Mouse (Mus musculus): ENCODE data around the gene Gm11437. TPM values are rescaled to one million over a fixed set of nuclear protein-coding genes. Genes with fewer than 3 reads are reported as not detected.

Gm11437 gene
- polyA plus RNA-seq, 1 experiment, result not detected

DNA sequence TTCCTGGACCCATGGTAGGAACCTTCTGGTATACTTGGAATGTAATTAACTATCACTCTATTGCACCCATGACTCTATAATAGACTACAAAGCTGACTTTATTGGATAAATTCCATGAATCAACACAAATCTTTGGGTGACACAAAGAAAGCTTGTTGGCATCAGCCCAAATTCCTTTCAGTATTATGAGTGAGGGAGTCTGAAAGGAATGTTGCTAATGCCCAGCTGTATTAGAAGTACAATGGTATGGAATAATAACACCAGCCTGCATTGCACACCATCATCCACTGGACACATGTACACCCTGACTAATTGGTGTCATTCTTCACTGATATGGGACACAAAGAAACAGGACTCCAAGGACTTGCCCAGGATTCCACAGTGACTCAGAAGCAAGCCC, 66.1 kb downstream of the Gm11437 start:
- no peak for TF ChIP-seq CTCF (IDR thresholded peaks at IDR 0.05; ENCODE audit: control insufficient read depth, insufficient read depth, insufficient replicate concordance, low read depth, low read length)
- no peak for TF ChIP-seq POLR2A (IDR thresholded peaks at IDR 0.05; ENCODE audit: control insufficient read depth, low read depth, low read length)
- Histone ChIP-seq H3K4me3 (ENCODE audit: control insufficient read depth, low read depth, low read length) (no peak overlapping the region), H3K4me1 (ENCODE audit: control insufficient read depth, insufficient read depth, low read length) (no peaks in the 10 kb centered on the region), H3K27ac (ENCODE audit: control insufficient read depth, insufficient read depth, low read depth, low read length) (no peak overlapping the region), H3K36me3 (ENCODE audit: control insufficient read depth, insufficient read depth, low read length) (no peaks in the 10 kb centered on the region), H3K27me3 (ENCODE audit: control insufficient read depth, insufficient read depth, low read length) (no peaks in the 10 kb centered on the region)

Other genes starting within 250 kb of the Gm11437 start
- gene Ddx52, start 225.4 kb downstream of the Gm11437 start, polyA plus RNA-seq (2012; rRNA removed), result 5.4 and 6.7 TPM in 2 replicates
- 31.6 and 33.0 TPM in 2 replicates for gene Synrg, start 203.0 kb downstream of the Gm11437 start, polyA plus RNA-seq (2012; rRNA removed)
- gene Dusp14, start 98.2 kb downstream of the Gm11437 start, polyA plus RNA-seq (2012; rRNA removed), result 2.4 and 2.5 TPM in 2 replicates
- 3.5 and 4.2 TPM in 2 replicates for gene Tada2a, start 37.9 kb downstream of the Gm11437 start, polyA plus RNA-seq (2012; rRNA removed)
- gene Acaca, start 37.8 kb downstream of the Gm11437 start, polyA plus RNA-seq (2012; rRNA removed), result 10.2 and 11.2 TPM in 2 replicates